Mouse (Mus musculus) Muller cell, postnatal 12 days (primary cell): ENCODE measurements around the gene Abhd2.

Experiments
- DNase-seq: peaks from one replicate; pipeline ENCODE4 v3.0.0-alpha.2; 2015; ENCODE audit errors: inconsistent ontology term

Gene Abhd2

GRCm38 (mm10) chr7:79375594-79375993, 102.6 kb downstream of the Abhd2 start:
- no peak for DNase-seq

GRCm38 (mm10) chr7:79376516-79377275, 103.7 kb downstream of the Abhd2 start:
- DNase-seq: no peak

- DNase-seq: peak; percentile 87
Observed at GRCm38 (mm10) chr7:79386422-79387133, 113.6 kb downstream of the Abhd2 start, which contains the start of gene Rlbp1. Rlbp1 (minus strand) TSS chr7:79387048.

- no peak for DNase-seq
Observed at GRCm38 (mm10) chr7:79387140-79387539, 114.1 kb downstream of the Abhd2 start.

- DNase-seq: peak; percentile 31
Observed at GRCm38 (mm10) chr7:79387991-79388390, 115.0 kb downstream of the Abhd2 start.

GRCm38 (mm10) chr7:79388671-79389206, 115.7 kb downstream of the Abhd2 start:
- DNase-seq: peak; percentile 68

GRCm38 (mm10) chr7:79390141-79390708, 117.2 kb downstream of the Abhd2 start:
- DNase-seq: no peak

- peak; percentile 17 for DNase-seq
Observed at GRCm38 (mm10) chr7:79391471-79391870, 118.5 kb downstream of the Abhd2 start.

GRCm38 (mm10) chr7:79391883-79392649, 119.1 kb downstream of the Abhd2 start, which contains the start of gene Fanci:
Fanci (plus strand) TSS chr7:79391929.
- peak; percentile 98 for DNase-seq

GRCm38 (mm10) chr7:79392860-79393513, 120.0 kb downstream of the Abhd2 start:
- DNase-seq: no peak

- DNase-seq: no peak
Observed at GRCm38 (mm10) chr7:79393924-79394323, 120.9 kb downstream of the Abhd2 start.

GRCm38 (mm10) chr7:79394666-79395065, 121.7 kb downstream of the Abhd2 start:
- DNase-seq: no peak

- no peak for DNase-seq
Observed at GRCm38 (mm10) chr7:79395186-79395585, 122.2 kb downstream of the Abhd2 start.

- DNase-seq: no peak
Observed at GRCm38 (mm10) chr7:79397446-79397963, 124.5 kb downstream of the Abhd2 start.

GRCm38 (mm10) chr7:79398426-79398825, 125.4 kb downstream of the Abhd2 start:
- no peak for DNase-seq

GRCm38 (mm10) chr7:79398971-79399370, 126.0 kb downstream of the Abhd2 start:
- no peak for DNase-seq

GRCm38 (mm10) chr7:79400296-79400695, 127.3 kb downstream of the Abhd2 start:
- no peak for DNase-seq

- no peak for DNase-seq
Observed at GRCm38 (mm10) chr7:79414449-79415375, 141.7 kb downstream of the Abhd2 start.
